Mouse (Mus musculus) limb, embryonic 15.5 days (tissue): ENCODE data around the gene Pcgf5. TPM values are rescaled to one million over a fixed set of nuclear protein-coding genes. Genes with fewer than 3 reads are reported as not detected.

ENCODE experiments used
- ATAC-seq: fragments of 200-750 bp; cut with Nextera tagmentation; 2 replicates; pipeline ENCODE4 v1.8.0; 2017; ENCODE audit warnings: low read depth, moderate TSS enrichment; ENCODE audit not compliant: insufficient number of reproducible peaks, low FRiP score, low TSS enrichment
- H3K27ac ChIP-seq: fragments of 300-500 bp; sonication (generic); 2 replicates; pipeline ENCODE4 v1.5.1; 2015; ENCODE audit warnings: moderate library complexity, mild to moderate bottlenecking, inconsistent platforms
- H3K27me3 ChIP-seq: fragments of 300-500 bp; sonication (generic); 2 replicates; pipeline ENCODE4 v1.6.1; 2015; ENCODE audit warnings: inconsistent platforms
- H3K36me3 ChIP-seq: fragments of 300-500 bp; sonication (generic); 2 replicates; pipeline ENCODE4 v1.6.1; 2015; ENCODE audit warnings: inconsistent platforms
- H3K4me1 ChIP-seq: fragments of 300-500 bp; sonication (generic); 2 replicates; pipeline ENCODE4 v1.6.1; 2015; ENCODE audit warnings: inconsistent platforms
- H3K4me2 ChIP-seq: fragments of 300-500 bp; sonication (generic); 2 replicates; pipeline ENCODE4 v1.6.1; 2015; ENCODE audit warnings: mild to moderate bottlenecking, inconsistent platforms
- H3K4me3 ChIP-seq: fragments of 300-500 bp; sonication (generic); 2 replicates; pipeline ENCODE4 v1.5.1; 2015; ENCODE audit warnings: mild to moderate bottlenecking, inconsistent platforms
- H3K9ac ChIP-seq: fragments of 300-500 bp; sonication (generic); 2 replicates; pipeline ENCODE4 v1.6.1; 2015; ENCODE audit warnings: inconsistent platforms
- H3K9me3 ChIP-seq: fragments of 300-500 bp; sonication (generic); 2 replicates; pipeline ENCODE4 v1.6.1; 2016; ENCODE audit warnings: inconsistent platforms
- WGBS: fragments of 180-500 bp; shearing (Covaris S2); methylation state at CpG from one replicate; pipeline ENCODE4 v1.1.7; 2015; 5-methylcytosine and 5-hydroxymethylcytosine counted together
- polyA plus RNA-seq: library from polyadenylated mRNA; unstranded; fragments of >200 nt; fragmentation: Nextera tagmentation; extraction: Ambion mirVana; gene quantifications from 2 replicates; pipeline ENCODE4 v1.2.1, GENCODE M21; 2015

Gene Pcgf5
- polyA plus RNA-seq, 1 experiment from 2014 or later = 8.5 TPM

GRCm38 (mm10) chr19:36497744-36498143 is 149.6 kb downstream of the Pcgf5 start:
- H3K36me3 ChIP-seq = no peaks in the 10 kb centered on the region
- no peaks in the 10 kb centered on the region for H3K27me3 ChIP-seq
- no peak overlapping the region for H3K4me3 ChIP-seq
- H3K4me2 ChIP-seq = no peak overlapping the region
- H3K27ac ChIP-seq = no peak overlapping the region
- H3K9me3 ChIP-seq = no peaks in the 10 kb centered on the region
- H3K9ac ChIP-seq = no peak overlapping the region
- 52% methylated on average over 5 of the region's 5 CpGs for WGBS
- no peak for ATAC-seq
- H3K4me1 ChIP-seq = no peaks in the 10 kb centered on the region

DNA sequence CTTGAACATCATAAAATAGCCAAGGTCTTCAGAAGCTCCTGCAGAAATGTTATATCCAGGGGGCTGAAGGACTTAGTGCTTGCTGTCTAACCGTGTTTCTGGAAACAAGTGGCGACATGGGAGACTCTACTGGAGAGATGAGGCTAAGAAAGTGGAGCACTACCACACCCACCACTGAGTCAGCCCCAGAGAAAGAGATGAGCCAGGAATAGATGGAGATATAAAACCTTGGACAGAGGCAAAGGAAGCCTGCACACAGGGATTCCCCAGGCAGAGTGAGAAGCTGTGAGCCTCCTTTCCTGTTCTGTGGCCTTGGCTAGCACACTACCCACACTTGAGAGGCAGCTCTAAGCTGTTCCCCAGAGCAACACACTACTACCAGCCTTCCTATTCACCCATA is 156.6 kb downstream of the Pcgf5 start:
- no peaks in the 10 kb centered on the region for H3K36me3 ChIP-seq
- H3K27ac ChIP-seq = no peak overlapping the region
- no peak overlapping the region for H3K4me2 ChIP-seq
- H3K9ac ChIP-seq = no peak overlapping the region
- 91% methylated on average over 2 of the region's 2 CpGs for WGBS
- H3K9me3 ChIP-seq = no peaks in the 10 kb centered on the region
- no peaks in the 10 kb centered on the region for H3K27me3 ChIP-seq
- H3K4me3 ChIP-seq = no peak overlapping the region
- no peak for ATAC-seq
- no peaks in the 10 kb centered on the region for H3K4me1 ChIP-seq

Other genes with a start within 250 kb of the Pcgf5 start
- gene Ankrd1, start 228.2 kb upstream of the Pcgf5 start, polyA plus RNA-seq = 3.4 and 5.1 TPM in 2 replicates
- gene Hectd2, start 206.3 kb downstream of the Pcgf5 start, polyA plus RNA-seq = 3.6 and 4.5 TPM in 2 replicates